Mouse (Mus musculus) adrenal gland, adult 18-20 months (tissue): Measurements from ENCODE around the gene Ssbp4. TPM values are rescaled to one million over a fixed set of nuclear protein-coding genes. Genes with fewer than 3 reads are reported as not detected.

ENCODE experiments used
- DNase-seq, 2 experiments: peaks; one replicate each; pipeline ENCODE4 v3.0.0; 2021 to 2022; ENCODE audit warnings: low spot score in 2 of 2
- total RNA-seq, 2 experiments: library from RNA; stranded (reverse); gene quantifications; 1 replicate in 1 of 2; 2 replicates in 1 of 2; pipeline ENCODE4 v1.2.3; 2021

Ssbp4 gene
- total RNA-seq, 2 experiments from 2014 or later: 78.5 to 86.9 TPM

- peak; percentile 77 to 81 for DNase-seq
Observed at GRCm38 (mm10) chr8:70609368-70609848, 736 bp upstream of the Ssbp4 start.

GRCm38 (mm10) chr8:70607898-70608748 lies 549 bp downstream of the Ssbp4 start:
- DNase-seq: no peak

- no peak for DNase-seq
Observed at GRCm38 (mm10) chr8:70607603-70607897, 1.1 kb downstream of the Ssbp4 start.

- DNase-seq: no peak
Observed at GRCm38 (mm10) chr8:70606780-70607602, 1.7 kb downstream of the Ssbp4 start.

GRCm38 (mm10) chr8:70605871-70606779 lies 2.5 kb downstream of the Ssbp4 start:
- no peak for DNase-seq

GRCm38 (mm10) chr8:70604558-70604957 lies 4.1 kb downstream of the Ssbp4 start:
- no peak for DNase-seq

GRCm38 (mm10) chr8:70602139-70602811 lies 6.4 kb downstream of the Ssbp4 start:
- no peak for DNase-seq

- DNase-seq: peak; percentile 81 to 82
Observed at GRCm38 (mm10) chr8:70601271-70601649, 7.4 kb downstream of the Ssbp4 start.

- DNase-seq: no peak
Observed at GRCm38 (mm10) chr8:70600473-70601270, 8.0 kb downstream of the Ssbp4 start.

- no peak for DNase-seq
Observed at GRCm38 (mm10) chr8:70599507-70600290, 9.0 kb downstream of the Ssbp4 start.

GRCm38 (mm10) chr8:70598722-70599121 lies 9.9 kb downstream of the Ssbp4 start:
- no peak for DNase-seq

- DNase-seq: peak; percentile 79 to 80
Observed at GRCm38 (mm10) chr8:70598283-70598682, 10.4 kb downstream of the Ssbp4 start.

- no peak for DNase-seq
Observed at GRCm38 (mm10) chr8:70597417-70598272, 11.0 kb downstream of the Ssbp4 start.

- no peak for DNase-seq
Observed at GRCm38 (mm10) chr8:70596775-70597416, 11.8 kb downstream of the Ssbp4 start.

GRCm38 (mm10) chr8:70596216-70596615 lies 12.5 kb downstream of the Ssbp4 start:
- no peak for DNase-seq

GRCm38 (mm10) chr8:70595811-70596210 lies 12.9 kb downstream of the Ssbp4 start:
- no peak for DNase-seq
